Mouse (Mus musculus) megakaryocyte, embryonic 14.5 days (primary cell): ENCODE measurements around the gene Krtap19-2. TPM values are rescaled to one million over a fixed set of nuclear protein-coding genes. Genes with fewer than 3 reads are reported as not detected.

Experiments used
- H3K27me3 ChIP-seq: replicated peaks from 2 replicates; pipeline ENCODE3; 2012; ENCODE audit warnings: inconsistent platforms
- H3K36me3 ChIP-seq: replicated peaks from 2 replicates; pipeline ENCODE3; 2012; ENCODE audit warnings: low read length, inconsistent platforms, mixed read lengths
- H3K4me1 ChIP-seq: 2 replicates; pipeline ENCODE4 v1.6.1; 2012; ENCODE audit warnings: inconsistent platforms
- H3K4me3 ChIP-seq: replicated peaks from 2 replicates; pipeline ENCODE3; 2012; ENCODE audit warnings: moderate library complexity, mild to moderate bottlenecking, inconsistent platforms
- H3K9me3 ChIP-seq: 2 replicates; pipeline ENCODE4 v1.6.1; 2012; ENCODE audit warnings: inconsistent platforms
- FLI1 ChIP-seq: IDR thresholded peaks from 2 replicates; pipeline ENCODE4 v1.6.1; 2012; ENCODE audit warnings: low read length, inconsistent platforms, mixed read lengths
- GATA1 ChIP-seq: IDR thresholded peaks from 3 replicates; pipeline ENCODE4 v1.6.1; 2012; ENCODE audit warnings: mixed read lengths, low read length, inconsistent platforms, borderline replicate concordance
- polyA plus RNA-seq: library from polyadenylated mRNA; stranded (reverse); fragments of >175 nt; gene quantifications from 2 replicates; pipeline ENCODE4 v1.2.3, GENCODE M21; 2012; ENCODE audit warnings: low replicate concordance; ENCODE audit not compliant: insufficient read depth

The Krtap19-2 gene
- not detected in 2 replicates for polyA plus RNA-seq

GRCm38 (mm10) chr16:88874169-88874568 lies at the start of gene Krtap19-2:
TSS of gene Krtap19-2 (minus strand) at chr16:88874269.
- peaks cover 4% of the 10 kb centered on the region; the same call in 1 of the 2 replicates for H3K9me3 ChIP-seq
- H3K36me3 ChIP-seq: no peaks in the 10 kb centered on the region
- no peak within 1 kb of the TSS for H3K4me3 ChIP-seq
- no peaks in the 10 kb centered on the region for H3K27me3 ChIP-seq
- no peaks in the 10 kb centered on the region for H3K4me1 ChIP-seq
- TF ChIP-seq GATA1 (no peak), FLI1 (no peak)

- no peak for TF ChIP-seq FLI1
- no peak for TF ChIP-seq GATA1
- peaks cover 27% of the 10 kb centered on the region for H3K9me3 ChIP-seq
These were observed 22.3 kb upstream of the Krtap19-2 start, which contains the start of gene Krtap19-5 for GRCm38 (mm10) chr16:88896357-88896756. TSS of gene Krtap19-5 (minus strand) at chr16:88896457.

GRCm38 (mm10) chr16:88886870-88887269 lies 12.8 kb upstream of the Krtap19-2 start:
- Histone ChIP-seq H3K4me3 (no peak overlapping the region), H3K4me1 (no peaks in the 10 kb centered on the region), H3K27me3 (no peaks in the 10 kb centered on the region), H3K36me3 (no peaks in the 10 kb centered on the region), H3K9me3 (0 out of 2 replicates have a peak, but pooled peaks cover 2% of the 10 kb centered on the region)
- no peak for TF ChIP-seq FLI1
- no peak for TF ChIP-seq GATA1

More at GRCm38 (mm10) chr16:88896357-88896756, 22.3 kb upstream of the Krtap19-2 start, which contains the start of gene Krtap19-5:
- Histone ChIP-seq H3K27me3 (no peaks in the 10 kb centered on the region), H3K4me3 (no peak within 1 kb of the TSS), H3K36me3 (no peaks in the 10 kb centered on the region), H3K4me1 (no peaks in the 10 kb centered on the region)

GRCm38 (mm10) chr16:88884989-88885388 lies 10.9 kb upstream of the Krtap19-2 start, which contains the start of gene Krtap19-4:
TSS of gene Krtap19-4 (minus strand) at chr16:88885089.
- Histone ChIP-seq H3K27me3 (no peaks in the 10 kb centered on the region), H3K36me3 (no peaks in the 10 kb centered on the region), H3K9me3 (0 out of 2 replicates have a peak, but pooled peaks cover 2% of the 10 kb centered on the region), H3K4me1 (no peaks in the 10 kb centered on the region), H3K4me3 (no peak within 1 kb of the TSS)
- TF ChIP-seq FLI1: no peak
- TF ChIP-seq GATA1: no peak

- no peak within 1 kb of the TSS for H3K4me3 ChIP-seq
- no peaks in the 10 kb centered on the region for H3K27me3 ChIP-seq
- TF ChIP-seq GATA1 (no peak), FLI1 (no peak)
- no peaks in the 10 kb centered on the region for H3K36me3 ChIP-seq
- no peaks in the 10 kb centered on the region for H3K4me1 ChIP-seq
- H3K9me3 ChIP-seq: peaks cover 4% of the 10 kb centered on the region; the same call in 1 of the 2 replicates
These were observed 3.9 kb upstream of the Krtap19-2 start, which contains the start of gene Krtap19-3 for GRCm38 (mm10) chr16:88877938-88878337. TSS of gene Krtap19-3 (minus strand) at chr16:88878038.

GRCm38 (mm10) chr16:88869311-88869710 lies 4.8 kb downstream of the Krtap19-2 start, which contains the start of gene Krtap19-1:
TSS of gene Krtap19-1 (minus strand) at chr16:88869411.
- Histone ChIP-seq H3K4me3 (no peak within 1 kb of the TSS), H3K9me3 (no peaks in the 10 kb centered on the region), H3K4me1 (no peaks in the 10 kb centered on the region), H3K27me3 (no peaks in the 10 kb centered on the region), H3K36me3 (no peaks in the 10 kb centered on the region)
- TF ChIP-seq GATA1: no peak
- TF ChIP-seq FLI1: no peak

- no peak for TF ChIP-seq GATA1
- TF ChIP-seq FLI1: no peak
- H3K4me1 ChIP-seq: no peaks in the 10 kb centered on the region
- no peaks in the 10 kb centered on the region for H3K27me3 ChIP-seq
- no peak overlapping the region for H3K4me3 ChIP-seq
- H3K36me3 ChIP-seq: no peaks in the 10 kb centered on the region
- peaks cover 9% of the 10 kb centered on the region; the same call in 1 of the 2 replicates for H3K9me3 ChIP-seq
These were observed 9.1 kb downstream of the Krtap19-2 start for GRCm38 (mm10) chr16:88864887-88865407.

GRCm38 (mm10) chr16:88851450-88851849 lies 22.6 kb downstream of the Krtap19-2 start:
- no peak for TF ChIP-seq GATA1
- TF ChIP-seq FLI1: no peak
- H3K4me3 ChIP-seq: no peak overlapping the region
- peaks cover under 1% of the 10 kb centered on the region; the same call in 1 of the 2 replicates for H3K9me3 ChIP-seq
- H3K36me3 ChIP-seq: no peaks in the 10 kb centered on the region
- H3K4me1 ChIP-seq: no peaks in the 10 kb centered on the region
- no peaks in the 10 kb centered on the region for H3K27me3 ChIP-seq

GRCm38 (mm10) chr16:88848558-88848957 lies 25.5 kb downstream of the Krtap19-2 start:
- Histone ChIP-seq H3K4me3 (no peak overlapping the region), H3K36me3 (no peaks in the 10 kb centered on the region), H3K9me3 (peaks cover 6% of the 10 kb centered on the region; the same call in 1 of the 2 replicates), H3K27me3 (no peaks in the 10 kb centered on the region), H3K4me1 (no peaks in the 10 kb centered on the region)
- TF ChIP-seq FLI1: no peak
- no peak for TF ChIP-seq GATA1

GRCm38 (mm10) chr16:88847363-88847762 lies 26.7 kb downstream of the Krtap19-2 start:
- Histone ChIP-seq H3K27me3 (no peaks in the 10 kb centered on the region), H3K4me1 (no peaks in the 10 kb centered on the region), H3K4me3 (no peak overlapping the region), H3K9me3 (peaks cover 10% of the 10 kb centered on the region; the same call in 1 of the 2 replicates), H3K36me3 (no peaks in the 10 kb centered on the region)
- TF ChIP-seq FLI1 (no peak), GATA1 (no peak)
